Mouse (Mus musculus) intestine, embryonic 16.5 days (tissue): ENCODE data around the gene Sdsl. TPM values are rescaled to one million over a fixed set of nuclear protein-coding genes. Genes with fewer than 3 reads are reported as not detected.

Experiments used
- ATAC-seq: fragments of 200-750 bp; cut with Nextera tagmentation; 2 replicates; pipeline ENCODE4 v1.8.0; 2017; ENCODE audit warnings: moderate TSS enrichment, moderate library complexity
- H3K27ac ChIP-seq: fragments of 300-500 bp; sonication (generic); 2 replicates; pipeline ENCODE4 v1.5.1; 2014; ENCODE audit warnings: mild to moderate bottlenecking, low read length
- H3K27me3 ChIP-seq: fragments of 300-500 bp; sonication (generic); replicated peaks from 2 replicates; pipeline ENCODE4 v1.6.1; 2014; ENCODE audit warnings: low read length, control low read depth, mixed read lengths; ENCODE audit not compliant: control insufficient read depth, insufficient read depth
- H3K36me3 ChIP-seq: fragments of 300-500 bp; sonication (generic); 2 replicates; pipeline ENCODE4 v1.6.1; 2014; ENCODE audit warnings: low read length, control low read depth; ENCODE audit not compliant: control insufficient read depth, insufficient read depth
- H3K4me1 ChIP-seq: fragments of 300-500 bp; sonication (generic); 2 replicates; pipeline ENCODE4 v1.6.1; 2014; ENCODE audit warnings: low read length, control low read depth, mixed read lengths; ENCODE audit not compliant: control insufficient read depth, insufficient read depth
- H3K4me2 ChIP-seq: fragments of 300-500 bp; sonication (generic); 2 replicates; pipeline ENCODE4 v1.6.1; 2014; ENCODE audit warnings: low read depth, low read length, control low read depth
- H3K4me3 ChIP-seq: fragments of 300-500 bp; sonication (generic); 2 replicates; pipeline ENCODE4 v1.5.1; 2014; ENCODE audit warnings: mild to moderate bottlenecking, low read length
- H3K9ac ChIP-seq: fragments of 300-500 bp; sonication (generic); 2 replicates; pipeline ENCODE4 v1.6.1; 2014; ENCODE audit warnings: low read depth, low read length
- H3K9me3 ChIP-seq: fragments of 300-500 bp; sonication (generic); 2 replicates; pipeline ENCODE4 v1.6.1; 2016; ENCODE audit warnings: low read length, control low read depth; ENCODE audit not compliant: control insufficient read depth
- WGBS: fragments of 180-500 bp; shearing (Covaris S2); extraction: QIAGEN DNeasy Blood & Tissue Kit; methylation state at CpG from one replicate; pipeline ENCODE4 v1.1.7; 2014; 5-methylcytosine and 5-hydroxymethylcytosine counted together
- polyA plus RNA-seq: library from polyadenylated mRNA; unstranded; fragments of >200 nt; fragmentation: Nextera tagmentation; extraction: Ambion mirVana; gene quantifications from 2 replicates; pipeline ENCODE4 v1.2.1, GENCODE M21; 2015

The Sdsl gene
- polyA plus RNA-seq, 1 experiment from 2014 or later = 19.9 TPM

GRCm38 (mm10) chr5:120483399-120483798 is 10.8 kb upstream of the Sdsl start:
- Histone ChIP-seq H3K27me3 (no peaks in the 10 kb centered on the region), H3K27ac (no peak overlapping the region), H3K9me3 (no peaks in the 10 kb centered on the region), H3K4me1 (no peaks in the 10 kb centered on the region), H3K36me3 (peaks cover 13% of the 10 kb centered on the region), H3K4me3 (no peak overlapping the region), H3K4me2 (no peak overlapping the region), H3K9ac (no peak overlapping the region)
- WGBS = 81% methylated on average over 19 of the region's 19 CpGs
- ATAC-seq = no peak

GRCm38 (mm10) chr5:120481205-120481604 is 8.6 kb upstream of the Sdsl start:
- Histone ChIP-seq H3K36me3 (peaks cover 8% of the 10 kb centered on the region), H3K4me1 (0 out of 2 replicates have a peak, but pooled peaks cover 3% of the 10 kb centered on the region), H3K27me3 (no peaks in the 10 kb centered on the region; the same call in 1 of the 2 replicates), H3K9ac (no peak overlapping the region), H3K9me3 (no peaks in the 10 kb centered on the region), H3K4me3 (no peak overlapping the region), H3K27ac (no peak overlapping the region), H3K4me2 (no peak overlapping the region)
- 61% methylated on average over 9 of the region's 9 CpGs for WGBS
- no peak for ATAC-seq

- Histone ChIP-seq H3K4me1 (0 out of 2 replicates have a peak, but pooled peaks cover 3% of the 10 kb centered on the region), H3K27me3 (no peaks in the 10 kb centered on the region; the same call in 1 of the 2 replicates), H3K27ac (no peak overlapping the region), H3K36me3 (no peaks in the 10 kb centered on the region), H3K4me3 (no peak overlapping the region), H3K4me2 (no peak overlapping the region), H3K9ac (no peak overlapping the region), H3K9me3 (no peaks in the 10 kb centered on the region)
- 65% methylated on average over 4 of the region's 4 CpGs for WGBS
- no peak for ATAC-seq
Measured at GRCm38 (mm10) chr5:120479538-120479937, 6.9 kb upstream of the Sdsl start.

DNA sequence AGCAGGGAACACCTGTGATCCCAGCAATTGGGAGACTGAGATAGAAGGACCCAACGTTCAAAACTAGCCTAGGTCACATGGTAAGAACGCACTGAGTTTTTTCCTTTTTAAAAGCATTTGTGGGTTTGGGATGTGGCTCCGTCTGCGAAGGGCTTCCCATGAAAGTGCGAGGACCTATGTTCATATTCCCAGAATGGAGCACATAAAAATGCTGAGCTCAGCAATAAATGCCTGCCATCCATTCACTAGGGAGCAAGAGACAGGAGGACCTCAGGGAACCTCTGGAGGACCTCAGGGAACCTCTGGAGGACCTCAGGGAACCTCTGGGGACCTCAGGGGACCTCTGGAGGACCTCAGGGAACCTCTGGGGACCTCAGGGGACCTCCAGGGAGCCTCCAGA is 5.4 kb upstream of the Sdsl start:
- H3K4me1 ChIP-seq = 0 out of 2 replicates have a peak, but pooled peaks cover 3% of the 10 kb centered on the region
- WGBS = 90% methylated on average over 5 of the region's 5 CpGs

DNA sequence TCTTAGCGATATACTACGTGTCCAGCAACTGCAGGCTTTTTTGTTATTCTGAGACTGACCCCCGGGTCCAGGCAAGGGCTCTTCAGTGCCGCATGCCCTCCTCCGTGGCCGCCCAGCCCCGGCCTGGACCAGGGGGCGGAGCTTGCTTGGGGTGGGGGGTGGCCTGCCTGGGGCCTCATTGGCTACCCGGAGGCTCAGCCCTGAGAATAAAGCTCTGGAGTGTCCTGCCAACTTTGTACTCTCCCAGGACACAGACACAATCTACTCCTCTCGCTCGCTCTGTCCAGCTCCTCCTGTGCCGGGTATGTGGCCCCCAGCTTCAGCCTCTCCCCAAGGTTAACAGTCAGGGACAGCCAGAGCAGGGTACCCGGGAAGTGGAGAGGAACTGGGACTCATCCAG is 3.7 kb upstream of the Sdsl start, which contains the start of gene Sds:
Gene Sds (plus strand): TSS at position 231 of the 400 bp plus-strand sequence.
- no peaks in the 10 kb centered on the region for H3K36me3 ChIP-seq
- no peak for ATAC-seq
- peaks cover 7% of the 10 kb centered on the region for H3K4me1 ChIP-seq
- H3K27me3 ChIP-seq = no peaks in the 10 kb centered on the region; the same call in 1 of the 2 replicates
- H3K4me3 ChIP-seq = no peak within 1 kb of the TSS
- H3K4me2 ChIP-seq = no peak within 1 kb of the TSS
- 17% methylated on average over 13 of the region's 13 CpGs for WGBS
- H3K9me3 ChIP-seq = no peaks in the 10 kb centered on the region
- H3K9ac ChIP-seq = no peak within 1 kb of the TSS
- no peak within 1 kb of the TSS for H3K27ac ChIP-seq

More for the DNA sequence above, 5.4 kb upstream of the Sdsl start:
- Histone ChIP-seq H3K27ac (no peak overlapping the region), H3K27me3 (no peaks in the 10 kb centered on the region; the same call in 1 of the 2 replicates), H3K4me3 (no peak overlapping the region), H3K4me2 (no peak overlapping the region), H3K36me3 (no peaks in the 10 kb centered on the region), H3K9me3 (no peaks in the 10 kb centered on the region), H3K9ac (no peak overlapping the region)
- no peak for ATAC-seq

GRCm38 (mm10) chr5:120475861-120476260 is 3.3 kb upstream of the Sdsl start:
- Histone ChIP-seq H3K27ac (no peak overlapping the region), H3K36me3 (no peaks in the 10 kb centered on the region), H3K4me3 (no peak overlapping the region), H3K4me2 (no peak overlapping the region), H3K27me3 (no peaks in the 10 kb centered on the region; the same call in 1 of the 2 replicates), H3K4me1 (peaks cover 9% of the 10 kb centered on the region), H3K9ac (no peak overlapping the region), H3K9me3 (no peaks in the 10 kb centered on the region)
- ATAC-seq = no peak
- WGBS = 54% methylated on average over 8 of the region's 8 CpGs

- no peak overlapping the region for H3K9ac ChIP-seq
- no peaks in the 10 kb centered on the region; the same call in 1 of the 2 replicates for H3K27me3 ChIP-seq
- H3K27ac ChIP-seq = no peak overlapping the region
- ATAC-seq = no peak
- no peaks in the 10 kb centered on the region for H3K9me3 ChIP-seq
- peaks cover 9% of the 10 kb centered on the region for H3K4me1 ChIP-seq
- no peak overlapping the region for H3K4me3 ChIP-seq
- H3K36me3 ChIP-seq = no peaks in the 10 kb centered on the region
- H3K4me2 ChIP-seq = no peak overlapping the region
- 92% methylated on average over 2 of the region's 2 CpGs for WGBS
Measured at GRCm38 (mm10) chr5:120473361-120473760, 751 bp upstream of the Sdsl start.

DNA sequence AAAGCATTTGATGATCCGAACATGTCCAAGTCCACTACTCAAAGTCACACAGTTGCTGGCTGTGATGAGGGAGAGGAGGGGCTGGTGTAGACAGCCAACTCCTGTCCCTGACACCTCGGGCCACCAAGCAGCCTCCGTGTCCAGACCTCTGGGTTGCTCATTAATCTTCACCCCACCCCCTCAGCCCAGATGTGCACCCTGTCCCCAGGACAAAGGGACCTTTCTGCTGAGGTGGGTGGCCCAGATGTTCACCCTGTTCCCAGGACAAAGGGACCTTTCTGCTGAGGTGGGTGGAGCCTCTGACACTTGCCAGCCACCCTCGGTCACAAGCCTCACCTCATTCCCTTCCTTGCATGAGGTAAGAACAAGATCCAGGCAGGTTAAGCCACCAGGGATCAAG is 1.1 kb downstream of the Sdsl start:
- peak; percentile 47 for ATAC-seq
- Histone ChIP-seq H3K4me2 (no peak overlapping the region), H3K27ac (no peak overlapping the region), H3K9ac (no peak overlapping the region), H3K4me3 (no peak overlapping the region), H3K4me1 (peaks cover 9% of the 10 kb centered on the region), H3K36me3 (no peaks in the 10 kb centered on the region), H3K9me3 (no peaks in the 10 kb centered on the region), H3K27me3 (no peaks in the 10 kb centered on the region; the same call in 1 of the 2 replicates)
- 40% methylated on average over 4 of the region's 4 CpGs for WGBS

GRCm38 (mm10) chr5:120468830-120469229 is 3.8 kb downstream of the Sdsl start:
- Histone ChIP-seq H3K27me3 (no peaks in the 10 kb centered on the region), H3K4me1 (peaks cover 6% of the 10 kb centered on the region), H3K4me3 (no peak overlapping the region), H3K9me3 (no peaks in the 10 kb centered on the region; the same call in 1 of the 2 replicates), H3K4me2 (no peak overlapping the region), H3K27ac (no peak overlapping the region), H3K9ac (no peak overlapping the region), H3K36me3 (no peaks in the 10 kb centered on the region)
- ATAC-seq = no peak
- WGBS = 66% methylated on average over 6 of the region's 6 CpGs

DNA sequence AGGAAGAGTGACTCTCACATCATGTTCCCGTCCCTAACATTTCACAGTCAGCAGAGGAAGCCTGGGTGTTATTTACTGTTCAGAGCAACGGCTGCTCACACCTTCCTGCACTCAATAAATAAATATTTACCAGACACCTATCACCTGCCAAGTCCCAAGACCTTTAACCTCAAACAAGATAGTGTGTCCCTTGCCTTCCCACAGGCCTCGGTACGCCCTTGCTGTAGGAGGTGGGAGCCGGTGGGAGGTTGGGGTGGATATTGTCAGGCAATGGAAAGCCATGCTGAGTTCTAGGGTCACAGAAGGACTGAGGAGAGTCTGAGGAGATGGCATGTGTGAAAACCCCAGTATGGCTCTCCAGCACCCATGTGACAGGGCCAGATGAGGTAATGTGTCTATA is 4.3 kb downstream of the Sdsl start:
- Histone ChIP-seq H3K27me3 (no peaks in the 10 kb centered on the region), H3K4me2 (no peak overlapping the region), H3K9ac (no peak overlapping the region), H3K27ac (no peak overlapping the region), H3K9me3 (no peaks in the 10 kb centered on the region; the same call in 1 of the 2 replicates), H3K4me1 (peaks cover 6% of the 10 kb centered on the region), H3K36me3 (no peaks in the 10 kb centered on the region), H3K4me3 (no peak overlapping the region)
- WGBS = 58% methylated on average over 5 of the region's 5 CpGs
- peak; percentile 37; the same call in 1 of the 2 replicates for ATAC-seq
